Mouse (Mus musculus) fibroblast of lung, adult 2 months (primary cell): ENCODE data around the gene Prkg1.
A peak's percentile ranks its signal among the peaks of the same experiment; 100 is the strongest.

ENCODE experiments used
- DNase-seq: peaks from one replicate; pipeline ENCODE4 v3.0.0-alpha.2; 2011; ENCODE audit warnings: low read depth

Prkg1 gene

GRCm38 (mm10) chr19:30843052-30843564 is 921.7 kb downstream of the Prkg1 start:
- no peak for DNase-seq

DNA sequence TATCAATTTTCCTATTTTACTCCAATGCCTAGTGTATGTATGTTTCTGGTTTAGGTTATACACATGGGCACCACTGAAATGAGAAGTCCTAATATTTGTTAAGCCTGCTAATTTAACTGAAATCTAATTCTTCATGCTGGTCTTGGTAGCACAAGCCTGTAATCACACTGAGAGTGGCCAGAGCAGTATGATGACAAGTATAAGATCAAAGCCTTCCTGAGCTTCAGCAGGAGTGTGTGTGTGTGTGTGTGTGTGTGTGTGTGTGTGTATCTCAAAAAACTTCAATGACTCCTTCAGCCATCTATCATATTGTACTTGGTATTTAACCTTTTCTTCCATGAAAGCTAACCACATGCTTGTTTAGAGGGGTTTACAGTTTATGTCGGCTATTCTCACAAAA is 922.2 kb downstream of the Prkg1 start:
- no peak for DNase-seq

DNA sequence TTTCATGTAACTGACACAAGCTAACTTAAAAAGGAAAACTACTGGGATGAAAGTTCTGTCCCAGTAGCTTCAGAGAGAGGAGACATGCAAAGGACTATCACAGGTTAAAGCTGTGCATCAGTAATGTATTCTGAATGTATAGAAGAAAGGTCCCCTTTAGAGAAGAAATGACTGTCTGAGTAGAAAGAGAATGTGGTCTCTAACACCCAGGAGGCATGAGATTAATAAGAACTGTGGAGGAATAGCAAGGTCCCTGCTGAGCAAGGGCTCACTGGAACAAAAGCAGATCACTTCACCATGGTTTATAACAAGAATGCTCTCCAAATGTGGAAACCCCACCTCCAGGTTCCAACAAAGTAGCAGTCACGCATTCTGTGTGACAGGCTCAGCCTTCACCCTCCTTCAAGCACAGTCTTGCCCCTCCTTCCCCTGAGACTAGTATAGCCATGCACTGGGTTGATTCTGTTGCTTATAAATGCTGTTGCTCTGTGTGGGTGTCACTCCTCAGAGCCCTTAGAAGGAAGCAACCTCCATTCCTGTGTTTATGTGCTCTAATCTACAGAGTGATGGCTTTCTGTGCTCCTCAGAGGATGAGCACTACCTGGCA is 931.7 kb downstream of the Prkg1 start:
- DNase-seq: no peak

DNA sequence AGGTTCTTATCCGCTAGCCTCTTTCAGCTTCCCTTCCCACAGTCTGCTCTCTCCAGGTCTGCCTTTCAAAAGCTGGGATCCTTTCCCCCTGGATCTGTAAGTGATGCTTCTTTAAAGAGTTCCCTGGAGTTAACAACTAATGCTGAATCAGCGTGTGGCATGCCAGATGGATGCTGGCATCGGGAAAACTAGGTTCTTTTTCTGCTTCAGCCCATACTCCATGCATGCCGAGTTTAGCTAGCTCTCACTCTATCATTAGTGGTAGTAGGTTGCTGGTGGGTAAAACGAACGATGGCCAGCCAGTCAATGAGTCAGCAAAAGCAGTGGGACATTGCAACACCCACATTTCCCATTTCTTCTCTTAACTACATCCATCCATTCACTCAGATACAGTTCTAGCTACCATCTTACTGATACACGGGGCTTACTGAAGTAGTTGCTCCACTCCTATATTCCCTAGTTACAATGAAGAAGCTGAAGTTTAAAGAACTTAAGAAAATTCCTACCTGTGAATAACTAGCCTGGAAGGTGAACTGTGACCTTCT is 935.5 kb downstream of the Prkg1 start:
- DNase-seq: no peak

DNA sequence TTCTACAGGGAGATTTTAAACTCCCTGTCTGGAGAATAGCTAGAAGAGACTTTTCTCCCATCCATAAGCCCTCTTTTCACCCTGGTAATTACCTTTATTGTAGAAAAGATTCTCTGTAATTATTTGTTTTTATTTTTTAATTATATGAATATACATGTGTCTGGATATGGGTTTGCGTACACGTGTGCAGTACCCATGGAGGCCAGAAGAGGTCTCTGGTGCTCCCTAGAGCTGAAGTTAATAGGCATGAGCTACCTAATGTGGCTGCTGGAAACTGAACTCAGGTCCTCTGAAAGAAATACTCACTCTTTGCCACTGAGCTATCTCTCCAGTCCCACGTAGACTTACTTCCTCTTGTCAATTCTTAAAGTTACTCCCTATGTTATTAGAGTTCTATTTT is 937.0 kb downstream of the Prkg1 start:
- no peak for DNase-seq

GRCm38 (mm10) chr19:30826106-30826505 is 938.7 kb downstream of the Prkg1 start:
- DNase-seq: no peak

- DNase-seq: no peak
Measured at GRCm38 (mm10) chr19:30815661-30816060, 949.2 kb downstream of the Prkg1 start.

DNA sequence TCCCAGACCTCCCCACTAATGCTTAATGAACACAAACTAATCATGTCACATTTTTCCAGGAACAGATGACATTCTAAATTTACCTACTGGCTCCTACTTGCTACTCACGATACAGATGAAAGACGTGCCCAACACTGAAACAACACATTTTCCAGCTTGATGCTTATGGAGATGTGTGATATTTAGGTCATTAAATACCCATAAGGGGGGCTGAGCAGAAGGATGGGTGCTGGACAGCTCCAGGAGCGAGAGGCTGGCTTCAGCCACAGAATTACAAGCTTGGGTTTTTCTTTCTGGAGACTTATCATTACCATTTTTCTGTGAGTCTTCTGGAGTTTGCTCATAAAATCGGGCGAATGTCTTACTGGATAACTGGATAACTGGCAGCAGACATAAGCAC is 958.6 kb downstream of the Prkg1 start:
- DNase-seq: no peak

DNA sequence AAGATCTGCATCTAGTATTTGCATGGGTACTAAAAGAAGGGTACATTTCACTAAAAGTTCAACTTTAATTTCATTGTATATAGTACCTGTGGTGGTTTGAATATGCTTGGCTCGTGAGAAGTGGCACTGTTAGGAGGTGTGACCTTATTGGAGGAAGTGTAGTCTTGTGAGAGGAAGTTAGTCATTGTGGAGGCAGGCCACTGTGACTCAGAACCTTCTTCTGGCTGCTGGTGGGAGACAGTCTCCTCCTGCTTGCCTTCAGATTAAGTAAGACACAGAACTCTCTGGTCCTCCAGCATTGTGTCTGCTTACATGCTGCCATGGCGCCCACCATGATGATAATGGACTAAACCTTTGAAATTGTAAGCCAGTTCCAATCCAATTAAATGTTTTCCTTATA is 984.0 kb downstream of the Prkg1 start:
- DNase-seq: no peak

DNA sequence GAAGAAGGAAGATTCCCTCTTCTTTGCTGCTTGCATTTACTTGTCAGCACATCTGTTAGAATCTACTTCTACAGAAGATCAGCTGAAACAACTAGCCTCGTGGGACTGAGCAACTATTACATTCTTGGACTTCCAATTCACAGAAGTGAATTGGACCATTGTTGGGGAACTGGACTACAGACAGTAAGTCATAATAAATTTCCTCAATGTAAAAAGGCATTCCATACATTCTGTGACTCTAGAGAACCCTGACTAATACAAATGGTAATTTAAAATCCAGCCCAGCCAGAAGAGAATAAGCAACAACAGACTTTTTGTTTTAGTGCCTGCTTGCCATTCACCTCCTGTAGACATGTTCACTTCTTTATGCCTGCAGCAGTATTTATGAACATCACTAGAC is 996.5 kb downstream of the Prkg1 start:
- no peak for DNase-seq

- DNase-seq: no peak
Measured at GRCm38 (mm10) chr19:30744426-30744825, 1020.4 kb downstream of the Prkg1 start.

DNA sequence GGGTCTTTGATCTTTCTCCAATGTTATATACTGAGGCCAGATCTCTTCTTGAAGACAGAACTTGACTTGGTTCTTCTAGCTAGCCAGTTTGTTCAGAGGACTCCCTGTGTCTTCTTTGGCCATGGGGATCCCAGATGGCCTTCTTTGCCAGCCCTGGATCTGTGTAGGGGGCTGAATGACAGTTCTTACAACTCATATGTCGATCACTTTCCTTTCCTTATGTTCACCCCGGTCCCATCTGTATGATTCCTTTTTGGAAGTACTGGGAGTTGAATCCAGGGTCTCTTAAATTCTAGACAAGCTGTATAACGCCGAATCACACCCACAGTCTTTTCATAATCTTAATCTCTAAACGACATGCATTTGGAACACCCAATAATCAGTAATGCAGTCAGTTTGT is 1065.7 kb downstream of the Prkg1 start:
- no peak for DNase-seq

- DNase-seq: no peak
Measured at GRCm38 (mm10) chr19:30691258-30691657, 1073.6 kb downstream of the Prkg1 start.

- no peak for DNase-seq
Measured at GRCm38 (mm10) chr19:30690691-30691090, 1074.1 kb downstream of the Prkg1 start.

- no peak for DNase-seq
Measured at GRCm38 (mm10) chr19:30687942-30688341, 1076.9 kb downstream of the Prkg1 start.

GRCm38 (mm10) chr19:30676308-30676707 is 1088.5 kb downstream of the Prkg1 start:
- no peak for DNase-seq

GRCm38 (mm10) chr19:30664269-30664668 is 1100.6 kb downstream of the Prkg1 start:
- DNase-seq: peak; percentile 30

DNA sequence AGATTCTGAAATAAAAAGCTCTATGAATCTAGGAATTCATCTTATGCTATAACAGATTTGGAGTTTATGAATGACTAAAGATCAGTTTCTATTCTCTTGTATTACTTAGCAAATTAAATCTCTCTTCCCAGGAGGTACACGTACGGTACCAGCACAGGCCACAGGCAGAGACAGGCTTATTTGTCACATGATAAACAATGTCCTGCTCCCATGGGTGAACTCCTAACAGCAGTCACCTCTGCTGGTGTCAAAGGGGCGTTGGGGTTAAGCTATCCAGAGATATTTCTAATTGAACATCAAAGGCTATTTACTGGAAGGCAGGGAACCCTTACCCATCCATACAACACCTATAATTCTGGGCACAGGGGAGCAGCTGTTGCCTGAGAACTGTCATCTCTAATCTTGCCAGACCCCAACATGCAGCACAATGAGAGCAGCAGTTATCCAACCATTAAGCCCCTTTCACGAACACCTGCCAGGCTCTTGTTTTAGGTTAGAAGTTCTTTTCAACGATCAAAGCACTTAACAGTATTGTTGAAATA is 1122.1 kb downstream of the Prkg1 start:
- DNase-seq: no peak

DNA sequence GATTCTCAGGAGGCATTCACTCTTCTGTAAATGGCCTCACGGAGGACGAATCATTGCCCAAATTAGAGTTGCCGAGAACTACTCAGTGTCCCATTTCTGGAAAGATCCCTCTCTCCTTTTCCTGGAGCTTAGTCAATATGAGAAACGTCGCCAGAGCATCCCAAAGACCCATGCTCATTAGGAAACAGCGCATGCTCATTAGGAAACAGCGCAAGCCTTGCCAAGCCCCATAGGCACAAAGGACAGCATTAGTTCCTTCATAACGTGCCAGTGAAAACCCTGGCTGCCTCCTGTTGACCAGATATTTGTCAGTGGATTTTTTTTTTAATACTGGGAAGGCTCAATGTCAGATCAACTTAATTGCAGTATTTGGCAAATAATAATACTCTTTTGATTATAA is 1127.4 kb downstream of the Prkg1 start:
- DNase-seq: no peak

- DNase-seq: no peak
Measured at GRCm38 (mm10) chr19:30631051-30631450, 1133.8 kb downstream of the Prkg1 start.

GRCm38 (mm10) chr19:30626036-30626435 is 1138.8 kb downstream of the Prkg1 start:
- no peak for DNase-seq

GRCm38 (mm10) chr19:30625391-30625790 is 1139.4 kb downstream of the Prkg1 start:
- no peak for DNase-seq

- peak; percentile 50 for DNase-seq
Measured at GRCm38 (mm10) chr19:30623620-30624019, 1141.2 kb downstream of the Prkg1 start.
